Mouse (Mus musculus): Measurements from ENCODE around the gene Mill2.

GRCm38 (mm10) chr7:18840386-18841173, 814 bp downstream of the Mill2 start:
- no peak for TF ChIP-seq CTCF (IDR thresholded peaks at IDR 0.05; ENCODE audit: control insufficient read depth, insufficient read depth, insufficient read length)
- no peak for TF ChIP-seq MYOD1 (IDR thresholded peaks at IDR 0.05; ENCODE audit: control insufficient read depth, insufficient read length, low read depth)
- no peak for TF ChIP-seq CEBPB (IDR thresholded peaks at IDR 0.05; ENCODE audit: low read depth)
